ENCODE assay signal across 7 mouse cellular contexts in the genomic region with DNA sequence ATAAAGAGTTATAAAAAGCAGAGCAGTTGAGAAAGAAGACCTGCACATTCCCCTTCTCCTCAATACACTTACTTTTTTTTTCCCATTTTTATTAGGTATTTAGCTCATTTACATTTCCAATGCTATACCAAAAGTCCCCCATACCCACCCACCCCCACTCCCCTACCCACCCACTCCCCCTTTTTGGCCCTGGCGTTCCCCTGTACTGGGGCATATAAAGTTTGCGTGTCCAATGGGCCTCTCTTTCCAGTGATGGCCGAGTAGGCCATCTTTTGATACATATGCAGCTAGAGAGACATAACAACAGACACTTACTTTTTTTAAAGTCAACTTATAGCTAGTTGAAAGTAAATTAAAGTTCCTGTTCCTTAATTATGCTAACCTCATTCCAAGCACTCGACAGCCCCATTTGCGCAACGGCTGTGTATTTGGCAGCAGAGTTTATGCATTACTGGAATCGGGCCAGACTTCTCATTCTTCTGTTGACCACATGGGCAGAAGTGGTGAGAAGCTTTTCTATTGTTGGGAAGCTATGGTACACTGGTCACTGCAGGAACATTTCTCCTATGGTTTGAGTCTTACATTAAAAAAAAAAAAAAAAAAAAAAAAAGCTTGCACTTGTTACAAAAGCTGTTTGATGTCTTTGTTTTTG.
DNase-seq lines count a peak whose midpoint lies in the region; ATAC-seq lines count a peak whose summit lies in the region.
"Not testable (repeated sequence)": the region's sequence is repeated elsewhere in the genome, so short reads cannot be mapped to it uniquely, and the experiment has no call there.

No protein-coding gene starts in this region.

- DNase-seq in adrenal gland, postnatal 14 days = peak; percentile 45
- DNase-seq in heart, adult 9 months (ENCODE audit: low spot score in 2 of 2) = peak; percentile 25 to 65
- peak; percentile 40 for DNase-seq in kidney, adult 11 months
- DNase-seq in left cerebral cortex, adult 11 months (ENCODE audit: low spot score) = peak; percentile 0
- DNase-seq in lung, postnatal 14 days = peak; percentile 72
- peak; percentile 48 for DNase-seq in ovary, postnatal 14 days (ENCODE audit: low spot score)

- not testable (repeated sequence) for H3K4me2 ChIP-seq in forebrain, embryonic 13.5 days

- WGBS in forebrain, embryonic 13.5 days = 56% methylated on average over 6 of the region's 7 CpGs

- H3K4me3 ChIP-seq in forebrain, embryonic 13.5 days = not testable (repeated sequence)

- H3K9ac ChIP-seq in forebrain, embryonic 13.5 days = not testable (repeated sequence)

- not testable (repeated sequence) for H3K4me1 ChIP-seq in forebrain, embryonic 13.5 days

- peak; percentile 90 for ATAC-seq in forebrain, embryonic 13.5 days

- not testable (repeated sequence) for H3K27ac ChIP-seq in forebrain, embryonic 13.5 days

- not testable (repeated sequence) for H3K36me3 ChIP-seq in forebrain, embryonic 13.5 days (ENCODE audit: poor library complexity, severe bottlenecking)

- not testable (repeated sequence) for H3K27me3 ChIP-seq in forebrain, embryonic 13.5 days

- not testable (repeated sequence) for H3K9me3 ChIP-seq in forebrain, embryonic 13.5 days (replicated peaks)

Comparison
In these comparisons a context has a peak if more than half of its experiments do, and no peak if none do; other contexts are left out.
1. DNase-seq: peak in every context shown above with its lines; median percentile 72 in lung, postnatal 14 days; 48 in ovary, postnatal 14 days; 45 in adrenal gland, postnatal 14 days; 45 in heart, adult 9 months; 40 in kidney, adult 11 months; 0 in left cerebral cortex, adult 11 months.